Mouse (Mus musculus) limb, embryonic 11.5 days (tissue): ENCODE data around the gene Agpat4. TPM values are rescaled to one million over a fixed set of nuclear protein-coding genes. Genes with fewer than 3 reads are reported as not detected.

Experiments
- ATAC-seq: fragments of 200-750 bp; cut with Nextera tagmentation; 2 replicates; pipeline ENCODE4 v1.8.0; 2017; ENCODE audit warnings: low read depth; ENCODE audit not compliant: insufficient number of reproducible peaks, low FRiP score, low TSS enrichment
- DNase-seq: peaks from one replicate; pipeline ENCODE4 v3.0.0-alpha.2; 2015; ENCODE audit warnings: low spot score
- H3K27ac ChIP-seq: fragments of 300-500 bp; sonication (generic); replicated peaks from 2 replicates; pipeline ENCODE4 v1.5.1; 2014; ENCODE audit warnings: low read depth, mild to moderate bottlenecking, low read length
- H3K27me3 ChIP-seq: fragments of 300-500 bp; sonication (generic); 2 replicates; pipeline ENCODE4 v1.6.1; 2014; ENCODE audit warnings: mild to moderate bottlenecking, low read length, mixed read lengths; ENCODE audit not compliant: control insufficient read depth, insufficient read depth
- H3K36me3 ChIP-seq: fragments of 300-500 bp; sonication (generic); 2 replicates; pipeline ENCODE4 v1.6.1; 2014; ENCODE audit warnings: mild to moderate bottlenecking, low read length, moderate library complexity, mixed read lengths; ENCODE audit not compliant: control insufficient read depth, insufficient read depth
- H3K4me1 ChIP-seq: fragments of 300-500 bp; sonication (generic); 2 replicates; pipeline ENCODE4 v1.6.1; 2014; ENCODE audit warnings: low read length, mixed read lengths; ENCODE audit not compliant: control insufficient read depth, insufficient read depth
- H3K4me2 ChIP-seq: fragments of 300-500 bp; sonication (generic); 2 replicates; pipeline ENCODE4 v1.6.1; 2014; ENCODE audit warnings: low read depth, mild to moderate bottlenecking, moderate library complexity; ENCODE audit not compliant: severe bottlenecking
- H3K4me3 ChIP-seq: fragments of 300-500 bp; sonication (generic); 2 replicates; pipeline ENCODE4 v1.5.1; 2014; ENCODE audit warnings: low read depth, low read length
- H3K9ac ChIP-seq: fragments of 300-500 bp; sonication (generic); 2 replicates; pipeline ENCODE4 v1.6.1; 2014; ENCODE audit warnings: mild to moderate bottlenecking, low read length
- H3K9me3 ChIP-seq: fragments of 300-500 bp; sonication (generic); 2 replicates; pipeline ENCODE4 v1.6.1; 2016; ENCODE audit warnings: low read length; ENCODE audit not compliant: control insufficient read depth
- WGBS: fragments of 180-500 bp; shearing (Covaris S2); extraction: QIAGEN DNeasy Blood & Tissue Kit; methylation state at CpG from one replicate; pipeline ENCODE4 v1.1.7; 2014; 5-methylcytosine and 5-hydroxymethylcytosine counted together
- polyA plus RNA-seq: library from polyadenylated mRNA; unstranded; fragments of >200 nt; fragmentation: Nextera tagmentation; extraction: Ambion mirVana; gene quantifications from 2 replicates; pipeline ENCODE4 v1.2.1, GENCODE M21; 2014

Agpat4 gene
- polyA plus RNA-seq, 1 experiment from 2014 or later: 25.5 TPM

DNA sequence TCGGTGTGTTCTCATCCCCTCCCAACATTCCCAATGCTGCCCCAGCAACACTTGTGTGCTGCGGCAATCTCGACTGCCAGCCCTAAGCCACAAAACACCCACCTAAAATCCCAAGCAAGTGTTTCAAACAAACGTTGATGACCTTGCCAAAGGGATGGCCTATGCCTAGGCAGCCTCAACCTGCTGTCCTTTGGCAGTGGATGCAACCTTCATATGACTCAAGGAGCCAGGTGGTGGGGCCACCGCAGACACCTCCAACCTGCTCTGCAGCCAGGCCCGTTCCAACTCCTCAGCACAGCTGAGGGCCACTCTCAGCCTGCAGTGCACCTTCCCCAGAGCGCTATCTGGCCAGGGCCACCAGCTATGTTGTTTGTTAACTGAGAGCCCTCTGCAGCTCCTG, 110.0 kb downstream of the Agpat4 start:
- no peak overlapping the region for H3K9ac ChIP-seq
- H3K27me3 ChIP-seq: no peaks in the 10 kb centered on the region
- DNase-seq: no peak
- 92% methylated on average over 7 of the region's 7 CpGs for WGBS
- no peak overlapping the region for H3K4me3 ChIP-seq
- no peak overlapping the region for H3K4me2 ChIP-seq
- H3K4me1 ChIP-seq: no peaks in the 10 kb centered on the region
- ATAC-seq: no peak
- peaks cover 5% of the 10 kb centered on the region; the same call in 1 of the 2 replicates for H3K36me3 ChIP-seq
- H3K27ac ChIP-seq: no peak overlapping the region
- no peaks in the 10 kb centered on the region for H3K9me3 ChIP-seq

DNA sequence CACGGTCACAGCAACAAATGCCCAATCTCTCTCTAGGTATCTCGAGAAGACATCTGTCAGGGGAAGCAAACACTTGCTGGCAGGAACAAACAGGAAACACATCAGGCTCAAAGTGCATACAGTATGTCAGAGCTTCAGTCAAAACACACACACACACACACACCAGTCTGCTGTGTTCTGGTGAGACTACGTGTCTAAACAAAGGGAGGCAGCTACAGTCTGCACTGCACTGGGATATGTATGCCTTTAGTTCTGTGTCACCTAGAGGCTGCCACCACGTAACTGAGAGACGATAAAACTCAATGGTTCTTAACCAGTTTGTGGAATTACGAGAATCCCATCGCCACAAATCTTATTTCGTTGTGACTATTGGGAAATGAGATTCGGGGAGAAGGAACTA, 111.3 kb downstream of the Agpat4 start:
- H3K27me3 ChIP-seq: no peaks in the 10 kb centered on the region
- H3K9me3 ChIP-seq: no peaks in the 10 kb centered on the region
- H3K4me1 ChIP-seq: no peaks in the 10 kb centered on the region
- DNase-seq (no peak), ATAC-seq (no peak)
- 94% methylated on average over 9 of the region's 9 CpGs for WGBS
- no peak overlapping the region for H3K27ac ChIP-seq
- peaks cover 5% of the 10 kb centered on the region; the same call in 1 of the 2 replicates for H3K36me3 ChIP-seq
- H3K4me3 ChIP-seq: no peak overlapping the region
- no peak overlapping the region for H3K4me2 ChIP-seq
- H3K9ac ChIP-seq: no peak overlapping the region

DNA sequence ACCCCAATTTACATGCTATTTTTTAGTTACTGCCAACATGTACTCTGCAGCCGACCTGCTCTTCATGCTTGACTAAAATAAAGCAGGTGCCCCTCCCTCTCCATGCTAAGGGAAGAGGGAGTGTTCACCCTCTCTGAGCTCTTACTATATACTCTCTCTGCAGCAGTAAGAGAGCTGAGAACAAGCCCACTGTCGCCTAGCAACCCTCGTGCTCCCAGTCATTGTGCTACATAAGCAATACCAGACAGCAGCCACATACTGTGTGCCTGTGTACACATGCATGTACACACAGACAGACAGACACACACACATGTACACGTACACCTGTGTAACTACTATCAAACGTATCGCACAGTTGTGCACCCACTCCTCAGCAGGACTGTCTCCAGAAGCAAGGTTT, 111.7 kb downstream of the Agpat4 start:
- Histone ChIP-seq H3K4me3 (no peak overlapping the region), H3K9me3 (no peaks in the 10 kb centered on the region), H3K36me3 (peaks cover 5% of the 10 kb centered on the region; the same call in 1 of the 2 replicates), H3K4me1 (no peaks in the 10 kb centered on the region), H3K4me2 (no peak overlapping the region), H3K9ac (no peak overlapping the region), H3K27ac (no peak overlapping the region), H3K27me3 (no peaks in the 10 kb centered on the region)
- ATAC-seq (no peak), DNase-seq (no peak)
- WGBS: 89% methylated on average over 6 of the region's 6 CpGs

DNA sequence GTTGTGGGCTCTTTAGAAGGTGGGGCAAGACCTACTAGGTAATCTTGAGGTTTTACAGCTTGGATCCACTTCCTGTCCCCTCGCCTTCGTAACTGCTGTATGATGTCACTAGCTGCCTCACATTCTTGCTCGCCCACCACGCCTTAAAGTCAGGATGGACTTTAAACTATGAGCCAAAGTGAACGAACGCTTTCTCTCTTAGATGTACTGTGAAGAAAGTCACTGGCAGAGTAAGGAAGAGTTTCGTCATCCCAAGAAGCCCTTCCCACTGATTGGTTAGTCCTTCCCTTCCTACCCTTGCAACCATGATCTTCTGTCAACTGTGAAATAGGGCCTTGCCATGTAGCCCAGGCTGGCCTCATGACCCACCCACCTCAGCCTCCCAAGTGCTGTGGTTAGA, 112.6 kb downstream of the Agpat4 start:
- Histone ChIP-seq H3K27ac (no peak overlapping the region), H3K9me3 (no peaks in the 10 kb centered on the region), H3K27me3 (no peaks in the 10 kb centered on the region), H3K9ac (no peak overlapping the region), H3K4me2 (no peak overlapping the region), H3K36me3 (peaks cover 10% of the 10 kb centered on the region), H3K4me3 (no peak overlapping the region), H3K4me1 (no peaks in the 10 kb centered on the region)
- 89% methylated on average over 7 of the region's 7 CpGs for WGBS
- DNase-seq (no peak), ATAC-seq (no peak)

DNA sequence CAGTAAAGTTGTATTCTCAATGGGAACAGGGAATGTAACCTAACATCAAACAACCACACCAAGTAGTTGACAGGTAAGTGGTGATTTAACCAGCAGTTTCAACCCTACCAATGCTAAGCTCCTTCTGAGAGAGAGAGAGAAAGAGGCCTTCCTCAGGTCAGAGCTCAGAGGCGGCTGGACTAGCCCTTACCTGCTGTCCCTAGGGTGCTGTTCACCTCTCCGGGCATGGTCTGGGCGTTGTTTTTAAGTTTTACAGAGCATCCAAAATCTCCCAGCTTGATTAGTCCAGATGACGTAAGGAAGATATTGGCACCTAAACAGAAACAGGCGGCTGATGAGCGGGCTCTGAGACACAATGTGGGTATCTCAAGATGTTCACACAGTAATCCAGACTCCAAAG, 114.2 kb downstream of the Agpat4 start:
- peaks cover 13% of the 10 kb centered on the region for H3K36me3 ChIP-seq
- WGBS: 92% methylated on average over 6 of the region's 6 CpGs
- H3K4me1 ChIP-seq: no peaks in the 10 kb centered on the region
- DNase-seq (no peak), ATAC-seq (no peak)
- no peak overlapping the region for H3K27ac ChIP-seq
- H3K4me3 ChIP-seq: no peak overlapping the region
- no peaks in the 10 kb centered on the region for H3K27me3 ChIP-seq
- no peak overlapping the region for H3K9ac ChIP-seq
- H3K9me3 ChIP-seq: no peaks in the 10 kb centered on the region
- no peak overlapping the region for H3K4me2 ChIP-seq

DNA sequence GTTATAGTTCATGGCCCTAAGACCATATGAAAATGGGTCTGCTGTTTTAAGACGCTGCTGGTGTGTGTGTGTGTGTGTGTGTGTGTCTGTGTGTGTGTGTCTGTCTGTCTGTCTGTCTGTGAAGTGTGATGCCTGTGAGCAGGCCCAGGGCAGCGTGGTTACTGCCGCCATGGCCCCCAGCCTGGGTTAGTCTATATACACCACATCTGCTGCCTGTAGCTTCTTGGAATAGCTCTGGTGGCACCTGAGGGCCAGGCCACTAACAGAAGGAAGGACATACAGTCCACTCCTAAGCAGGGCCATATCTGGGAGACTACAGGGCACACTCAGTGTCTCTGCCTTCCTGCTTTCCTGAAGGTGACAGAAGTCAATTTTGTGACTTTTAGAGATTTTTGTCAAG, 122.2 kb downstream of the Agpat4 start:
- DNase-seq (no peak), ATAC-seq (no peak)
- Histone ChIP-seq H3K4me3 (no peak overlapping the region), H3K9me3 (no peaks in the 10 kb centered on the region), H3K9ac (no peak overlapping the region), H3K4me1 (no peaks in the 10 kb centered on the region), H3K27me3 (no peaks in the 10 kb centered on the region), H3K36me3 (peaks cover 10% of the 10 kb centered on the region), H3K27ac (no peak overlapping the region), H3K4me2 (no peak overlapping the region)
- 100% methylated on average over 3 of the region's 3 CpGs for WGBS

DNA sequence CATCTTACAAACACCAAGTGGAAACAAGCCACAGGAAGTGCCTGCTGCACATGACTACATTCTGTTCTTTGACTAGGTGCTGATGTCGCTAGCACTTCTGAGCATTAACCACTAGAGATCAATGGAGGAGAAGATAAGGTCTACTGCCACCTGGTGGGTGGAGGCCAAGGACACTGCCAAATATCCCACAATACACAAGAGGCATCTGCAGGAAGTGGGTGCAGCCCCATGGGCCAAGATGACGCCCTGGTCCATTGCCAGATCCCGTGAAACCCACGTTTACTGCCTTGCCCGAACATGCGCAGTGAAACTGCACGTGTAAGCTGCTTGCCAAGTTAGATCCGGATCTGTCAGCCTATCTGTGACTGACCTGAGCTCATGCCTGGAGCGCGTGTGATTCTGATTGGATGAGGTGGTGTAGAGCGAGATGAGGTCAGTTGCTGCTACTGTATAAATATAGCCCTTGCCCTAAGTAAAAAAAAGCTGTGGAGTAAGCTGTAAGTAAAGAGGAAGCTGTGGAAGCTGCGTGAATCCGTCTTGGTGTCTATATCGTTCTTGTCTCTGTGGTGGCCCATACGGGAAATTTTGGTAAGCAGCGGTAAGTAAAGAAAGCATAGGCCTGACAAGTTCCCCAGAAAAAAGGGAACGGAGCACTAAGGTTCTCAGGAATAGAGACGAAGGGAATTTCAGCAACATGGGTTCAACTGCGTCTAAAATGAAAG, 131.4 kb downstream of the Agpat4 start:
- H3K9ac ChIP-seq: no peak overlapping the region
- H3K4me1 ChIP-seq: no peaks in the 10 kb centered on the region
- H3K4me3 ChIP-seq: no peak overlapping the region
- no peak for ATAC-seq
- H3K36me3 ChIP-seq: peaks cover 33% of the 10 kb centered on the region
- no peak overlapping the region for H3K27ac ChIP-seq
- no peak overlapping the region for H3K4me2 ChIP-seq
- no peaks in the 10 kb centered on the region for H3K27me3 ChIP-seq
- 94% methylated on average over 19 of the region's 19 CpGs for WGBS
- H3K9me3 ChIP-seq: peaks cover 8% of the 10 kb centered on the region; the same call in 1 of the 2 replicates
- DNase-seq: no peak

DNA sequence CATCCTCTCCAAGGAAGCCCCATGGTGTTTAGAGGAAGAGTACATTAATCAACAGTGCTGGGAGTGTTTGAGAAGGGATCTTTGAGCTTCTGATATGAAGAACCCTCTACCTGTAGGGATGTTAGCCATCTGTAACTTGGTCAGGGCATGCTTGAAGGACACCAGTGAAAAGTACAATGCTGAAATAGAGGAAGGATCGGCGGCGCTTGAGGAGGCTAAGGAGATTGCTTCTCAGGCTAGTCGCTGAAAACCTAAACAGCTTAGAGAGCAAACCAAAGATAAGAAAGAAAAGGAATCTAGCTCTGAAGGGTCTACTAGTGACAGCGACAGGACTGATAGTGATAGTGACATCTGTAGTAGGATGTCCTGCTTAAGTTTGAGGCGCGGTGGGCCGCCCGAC, 132.1 kb downstream of the Agpat4 start:
- no peak for DNase-seq
- 96% methylated on average over 9 of the region's 9 CpGs for WGBS
- Histone ChIP-seq H3K9ac (no peak overlapping the region), H3K36me3 (peaks cover 35% of the 10 kb centered on the region), H3K27ac (no peak overlapping the region), H3K4me1 (no peaks in the 10 kb centered on the region), H3K4me3 (no peak overlapping the region), H3K9me3 (peaks cover 8% of the 10 kb centered on the region; the same call in 1 of the 2 replicates), H3K27me3 (no peaks in the 10 kb centered on the region), H3K4me2 (no peak overlapping the region)
- no peak for ATAC-seq

DNA sequence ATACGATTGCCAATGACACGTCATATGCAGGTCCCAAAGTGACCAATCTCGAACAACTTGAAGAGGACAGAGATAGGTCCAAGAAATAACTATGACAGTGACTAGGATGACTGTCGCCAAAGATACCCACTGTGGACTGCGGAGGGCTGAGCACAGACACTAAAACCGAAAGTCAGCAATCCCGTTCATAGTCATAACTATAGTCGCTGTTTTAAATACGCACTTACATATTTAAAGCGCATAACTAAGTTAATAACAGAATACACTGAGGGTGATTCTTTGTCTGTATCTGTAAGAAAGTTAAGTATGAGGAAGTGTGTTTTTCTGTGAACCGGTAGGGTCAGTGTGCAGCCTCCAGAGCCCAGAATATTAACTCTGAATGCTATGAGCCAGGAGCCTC, 137.6 kb downstream of the Agpat4 start:
- Histone ChIP-seq H3K9ac (no peak overlapping the region), H3K9me3 (peaks cover 8% of the 10 kb centered on the region; the same call in 1 of the 2 replicates), H3K4me2 (no peak overlapping the region), H3K4me1 (no peaks in the 10 kb centered on the region), H3K27ac (no peak overlapping the region), H3K36me3 (peaks cover 33% of the 10 kb centered on the region), H3K4me3 (no peak overlapping the region), H3K27me3 (no peaks in the 10 kb centered on the region)
- no peak for ATAC-seq
- WGBS: 96% methylated on average over 11 of the region's 11 CpGs
- DNase-seq: no peak
